Mouse (Mus musculus): ENCODE measurements around the gene Prss46. TPM values are rescaled to one million over a fixed set of nuclear protein-coding genes. Genes with fewer than 3 reads are reported as not detected.

The Prss46 gene
- polyA plus RNA-seq, 1 experiment from 2014 or later = not detected

- Histone ChIP-seq H3K4me3 (ENCODE audit: low read depth, low read length) (no peak overlapping the region), H3K36me3 (ENCODE audit: control insufficient read depth, insufficient read depth, low read length) (no peaks in the 10 kb centered on the region), H3K9me3 (ENCODE audit: control insufficient read depth, low read length) (no peaks in the 10 kb centered on the region), H3K27me3 (replicated peaks; ENCODE audit: control insufficient read depth, insufficient read depth, low read length) (peaks cover 2% of the 10 kb centered on the region; the same call in 1 of the 2 replicates), H3K4me1 (replicated peaks; ENCODE audit: control insufficient read depth, insufficient read depth, low read length) (no peaks in the 10 kb centered on the region), H3K9ac (ENCODE audit: low read depth, low read length) (no peak overlapping the region), H3K4me2 (no peak overlapping the region), H3K27ac (ENCODE audit: low read depth, low read length) (no peak overlapping the region)
- DNase-seq (ENCODE audit: low spot score) = no peak
- ATAC-seq (replicated peaks; ENCODE audit: low FRiP score) = no peak
- WGBS = 76% methylated on average over 4 of the region's 4 CpGs
Measured at GRCm38 (mm10) chr9:110825426-110825825, 18.9 kb upstream of the Prss46 start.

- Histone ChIP-seq H3K9ac (ENCODE audit: low read depth, low read length) (no peak overlapping the region), H3K27me3 (replicated peaks; ENCODE audit: control insufficient read depth, insufficient read depth, low read length) (peaks cover 2% of the 10 kb centered on the region; the same call in 1 of the 2 replicates)
- 52% methylated on average over 7 of the region's 7 CpGs for WGBS
Measured at GRCm38 (mm10) chr9:110825832-110826231, 18.5 kb upstream of the Prss46 start.

GRCm38 (mm10) chr9:110826390-110826789 is 17.9 kb upstream of the Prss46 start, which contains the start of gene Prss43:
TSS of gene Prss43 (plus strand) at chr9:110826690.
- Histone ChIP-seq H3K4me2 (no peak within 1 kb of the TSS), H3K9me3 (ENCODE audit: control insufficient read depth, low read length) (no peaks in the 10 kb centered on the region), H3K4me1 (replicated peaks; ENCODE audit: control insufficient read depth, insufficient read depth, low read length) (no peaks in the 10 kb centered on the region), H3K4me3 (ENCODE audit: low read depth, low read length) (no peak within 1 kb of the TSS), H3K27me3 (replicated peaks; ENCODE audit: control insufficient read depth, insufficient read depth, low read length) (peaks cover 2% of the 10 kb centered on the region; the same call in 1 of the 2 replicates), H3K9ac (ENCODE audit: low read depth, low read length) (no peak within 1 kb of the TSS), H3K27ac (ENCODE audit: low read depth, low read length) (no peak within 1 kb of the TSS), H3K36me3 (ENCODE audit: control insufficient read depth, insufficient read depth, low read length) (no peaks in the 10 kb centered on the region)
- ATAC-seq (replicated peaks; ENCODE audit: low FRiP score) (no peak), DNase-seq (ENCODE audit: low spot score) (no peak)
- WGBS = 75% methylated on average over 3 of the region's 3 CpGs

More at GRCm38 (mm10) chr9:110825832-110826231, 18.5 kb upstream of the Prss46 start:
- Histone ChIP-seq H3K4me1 (replicated peaks; ENCODE audit: control insufficient read depth, insufficient read depth, low read length) (no peaks in the 10 kb centered on the region), H3K4me2 (no peak overlapping the region), H3K27ac (ENCODE audit: low read depth, low read length) (no peak overlapping the region), H3K4me3 (ENCODE audit: low read depth, low read length) (no peak overlapping the region), H3K36me3 (ENCODE audit: control insufficient read depth, insufficient read depth, low read length) (no peaks in the 10 kb centered on the region), H3K9me3 (ENCODE audit: control insufficient read depth, low read length) (no peaks in the 10 kb centered on the region)
- ATAC-seq (replicated peaks; ENCODE audit: low FRiP score) (no peak), DNase-seq (ENCODE audit: low spot score) (no peak)

- Histone ChIP-seq H3K4me2 (no peak overlapping the region), H3K9me3 (ENCODE audit: control insufficient read depth, low read length) (no peaks in the 10 kb centered on the region), H3K27me3 (replicated peaks; ENCODE audit: control insufficient read depth, insufficient read depth, low read length) (peaks cover 2% of the 10 kb centered on the region; the same call in 1 of the 2 replicates), H3K36me3 (ENCODE audit: control insufficient read depth, insufficient read depth, low read length) (no peaks in the 10 kb centered on the region), H3K4me3 (ENCODE audit: low read depth, low read length) (no peak overlapping the region), H3K9ac (ENCODE audit: low read depth, low read length) (no peak overlapping the region), H3K27ac (ENCODE audit: low read depth, low read length) (no peak overlapping the region), H3K4me1 (replicated peaks; ENCODE audit: control insufficient read depth, insufficient read depth, low read length) (no peaks in the 10 kb centered on the region)
- ATAC-seq (replicated peaks; ENCODE audit: low FRiP score) (no peak), DNase-seq (ENCODE audit: low spot score) (no peak)
- 60% methylated on average over 5 of the region's 5 CpGs for WGBS
Measured at GRCm38 (mm10) chr9:110833021-110833420, 11.3 kb upstream of the Prss46 start.

- H3K4me3 ChIP-seq (ENCODE audit: low read depth, low read length) = no peak within 1 kb of the TSS
- no peaks in the 10 kb centered on the region for H3K36me3 ChIP-seq (ENCODE audit: control insufficient read depth, insufficient read depth, low read length)
- H3K27me3 ChIP-seq (replicated peaks; ENCODE audit: control insufficient read depth, insufficient read depth, low read length) = no peaks in the 10 kb centered on the region
- no peaks in the 10 kb centered on the region for H3K9me3 ChIP-seq (ENCODE audit: control insufficient read depth, low read length)
- no peak for DNase-seq (ENCODE audit: low spot score)
- H3K27ac ChIP-seq (ENCODE audit: low read depth, low read length) = no peak within 1 kb of the TSS
- H3K4me1 ChIP-seq (replicated peaks; ENCODE audit: control insufficient read depth, insufficient read depth, low read length) = no peaks in the 10 kb centered on the region
- 73% methylated on average over 19 of the region's 19 CpGs for WGBS
- H3K9ac ChIP-seq (ENCODE audit: low read depth, low read length) = no peak within 1 kb of the TSS
- no peak for ATAC-seq (replicated peaks; ENCODE audit: low FRiP score)
- no peak within 1 kb of the TSS for H3K4me2 ChIP-seq
Measured at GRCm38 (mm10) chr9:110834411-110834810, 9.9 kb upstream of the Prss46 start, which contains the start of gene Prss45. TSS of gene Prss45 (plus strand) at chr9:110834588.

DNA sequence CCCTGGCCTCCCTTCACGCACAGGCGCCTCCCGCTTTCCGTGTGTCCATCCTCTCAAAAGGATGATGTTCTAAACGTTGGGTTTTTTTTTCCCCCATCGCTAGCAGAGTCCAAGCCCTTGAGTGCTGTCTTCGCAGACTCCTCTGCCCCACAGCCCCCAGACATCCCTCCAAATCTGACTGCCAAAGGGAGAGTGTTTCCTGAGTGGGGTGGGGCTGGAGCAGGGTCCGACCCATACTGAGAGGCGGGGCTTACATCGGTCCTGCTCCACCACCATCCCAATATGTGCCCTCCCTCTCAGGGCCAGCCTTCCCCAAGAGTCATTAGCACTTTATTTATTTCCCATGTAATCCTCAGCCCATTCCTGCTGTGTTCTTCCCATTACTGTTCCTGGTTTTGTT is 9.3 kb upstream of the Prss46 start:
- no peaks in the 10 kb centered on the region for H3K4me1 ChIP-seq (replicated peaks; ENCODE audit: control insufficient read depth, insufficient read depth, low read length)
- no peak overlapping the region for H3K4me2 ChIP-seq
- no peaks in the 10 kb centered on the region for H3K36me3 ChIP-seq (ENCODE audit: control insufficient read depth, insufficient read depth, low read length)
- no peak overlapping the region for H3K9ac ChIP-seq (ENCODE audit: low read depth, low read length)
- H3K9me3 ChIP-seq (ENCODE audit: control insufficient read depth, low read length) = no peaks in the 10 kb centered on the region
- DNase-seq (ENCODE audit: low spot score) = no peak
- H3K27me3 ChIP-seq (replicated peaks; ENCODE audit: control insufficient read depth, insufficient read depth, low read length) = no peaks in the 10 kb centered on the region
- no peak overlapping the region for H3K4me3 ChIP-seq (ENCODE audit: low read depth, low read length)
- WGBS = 38% methylated on average over 10 of the region's 10 CpGs
- no peak overlapping the region for H3K27ac ChIP-seq (ENCODE audit: low read depth, low read length)
- no peak for ATAC-seq (replicated peaks; ENCODE audit: low FRiP score)

GRCm38 (mm10) chr9:110836112-110836511 is 8.2 kb upstream of the Prss46 start:
- 63% methylated on average over 2 of the region's 2 CpGs for WGBS
- H3K36me3 ChIP-seq (ENCODE audit: control insufficient read depth, insufficient read depth, low read length) = no peaks in the 10 kb centered on the region
- H3K27ac ChIP-seq (ENCODE audit: low read depth, low read length) = no peak overlapping the region
- H3K9me3 ChIP-seq (ENCODE audit: control insufficient read depth, low read length) = no peaks in the 10 kb centered on the region
- H3K4me2 ChIP-seq = no peak overlapping the region
- H3K9ac ChIP-seq (ENCODE audit: low read depth, low read length) = no peak overlapping the region
- H3K4me3 ChIP-seq (ENCODE audit: low read depth, low read length) = no peak overlapping the region
- H3K27me3 ChIP-seq (replicated peaks; ENCODE audit: control insufficient read depth, insufficient read depth, low read length) = no peaks in the 10 kb centered on the region
- ATAC-seq (replicated peaks; ENCODE audit: low FRiP score) = no peak
- H3K4me1 ChIP-seq (replicated peaks; ENCODE audit: control insufficient read depth, insufficient read depth, low read length) = no peaks in the 10 kb centered on the region
- DNase-seq (ENCODE audit: low spot score) = no peak

DNA sequence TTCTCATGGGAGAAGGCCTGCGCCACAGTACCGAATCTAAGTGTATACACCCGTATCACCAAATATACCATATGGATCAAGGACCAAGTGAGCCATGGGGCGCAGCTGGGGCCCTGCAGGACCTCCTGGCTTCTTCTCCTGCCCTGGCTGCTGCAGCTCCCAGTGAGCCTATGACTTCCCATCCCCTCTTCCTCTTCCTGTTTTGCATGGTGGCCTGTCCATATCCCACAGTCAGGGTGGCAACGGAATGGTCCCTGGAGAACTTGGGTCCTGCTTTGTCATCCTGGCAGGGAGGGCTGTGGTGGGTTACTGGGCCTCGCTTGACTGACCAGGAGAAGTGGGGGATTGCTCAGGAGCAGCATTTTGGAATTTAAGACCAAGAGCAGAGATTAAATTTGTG is 3.4 kb upstream of the Prss46 start:
- WGBS = 69% methylated on average over 6 of the region's 6 CpGs
- Histone ChIP-seq H3K27ac (ENCODE audit: low read depth, low read length) (no peak overlapping the region), H3K9ac (ENCODE audit: low read depth, low read length) (no peak overlapping the region), H3K4me1 (replicated peaks; ENCODE audit: control insufficient read depth, insufficient read depth, low read length) (no peaks in the 10 kb centered on the region), H3K27me3 (replicated peaks; ENCODE audit: control insufficient read depth, insufficient read depth, low read length) (no peaks in the 10 kb centered on the region), H3K9me3 (ENCODE audit: control insufficient read depth, low read length) (no peaks in the 10 kb centered on the region), H3K4me3 (ENCODE audit: low read depth, low read length) (no peak overlapping the region), H3K36me3 (ENCODE audit: control insufficient read depth, insufficient read depth, low read length) (no peaks in the 10 kb centered on the region), H3K4me2 (no peak overlapping the region)
- ATAC-seq (replicated peaks; ENCODE audit: low FRiP score) = no peak
- no peak for DNase-seq (ENCODE audit: low spot score)

DNA sequence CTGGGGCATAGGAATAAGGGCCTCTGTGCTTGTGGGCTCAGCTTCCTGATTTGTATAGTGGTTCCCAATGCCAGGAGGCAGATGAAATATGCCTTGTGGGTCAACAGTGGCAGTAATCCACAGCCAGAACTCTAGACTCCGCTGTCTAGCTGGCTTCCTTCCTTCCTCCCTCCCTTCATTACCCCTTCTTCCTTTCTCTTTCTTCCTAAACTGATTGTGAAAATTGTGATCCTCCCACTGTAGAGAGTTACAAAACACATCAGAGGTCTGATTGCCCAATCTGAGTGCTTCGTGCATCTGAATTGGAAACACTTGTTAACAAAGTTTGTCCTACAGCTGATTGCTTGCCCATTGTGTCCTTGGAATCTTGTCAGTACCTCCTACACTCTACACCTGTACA is 2.9 kb upstream of the Prss46 start:
- WGBS = 39% methylated on average over 2 of the region's 2 CpGs

More for the DNA sequence above, 2.9 kb upstream of the Prss46 start:
- no peaks in the 10 kb centered on the region for H3K27me3 ChIP-seq (replicated peaks; ENCODE audit: control insufficient read depth, insufficient read depth, low read length)
- H3K4me1 ChIP-seq (replicated peaks; ENCODE audit: control insufficient read depth, insufficient read depth, low read length) = no peaks in the 10 kb centered on the region
- H3K9me3 ChIP-seq (ENCODE audit: control insufficient read depth, low read length) = no peaks in the 10 kb centered on the region
- H3K27ac ChIP-seq (ENCODE audit: low read depth, low read length) = no peak overlapping the region
- no peak overlapping the region for H3K9ac ChIP-seq (ENCODE audit: low read depth, low read length)
- DNase-seq (ENCODE audit: low spot score) (no peak), ATAC-seq (replicated peaks; ENCODE audit: low FRiP score) (no peak)
- H3K36me3 ChIP-seq (ENCODE audit: control insufficient read depth, insufficient read depth, low read length) = no peaks in the 10 kb centered on the region
- H3K4me2 ChIP-seq = no peak overlapping the region
- no peak overlapping the region for H3K4me3 ChIP-seq (ENCODE audit: low read depth, low read length)

Data from liver, embryonic 11.5 days (tissue).